Mouse (Mus musculus): ENCODE measurements at regions not wholly inside any gene's neighbourhood (a gene's known extent, or its start where the extent isn't known, plus 50 kb on each side); places are given as distances from the start of the nearest gene placed in this dataset.

- peak; percentile 97 for TF ChIP-seq CTCF (IDR thresholded peaks at IDR 0.05; ENCODE audit: control insufficient read depth, insufficient read depth, insufficient replicate concordance, low read depth, low read length)
- no peak for TF ChIP-seq POLR2A (IDR thresholded peaks at IDR 0.05; ENCODE audit: control insufficient read depth, low read depth, low read length)
Measured at GRCm38 (mm10) chr12:56058463-56058862, 222.3 kb downstream of the Brms1l start.
